Mouse (Mus musculus) ES-Bruce4 (cell line): ENCODE measurements around the gene Arhgap28. TPM values are rescaled to one million over a fixed set of nuclear protein-coding genes. Genes with fewer than 3 reads are reported as not detected.
A peak's percentile ranks its signal among the peaks of the same experiment; 100 is the strongest.

ENCODE experiments used
- H3K27ac ChIP-seq: 2 replicates; pipeline ENCODE4 v1.5.1; 2012; ENCODE audit warnings: low read length, inconsistent platforms; ENCODE audit not compliant: insufficient read depth
- H3K27me3 ChIP-seq: 2 replicates; pipeline ENCODE4 v1.6.1; 2012; ENCODE audit warnings: mild to moderate bottlenecking, low read length, inconsistent platforms; ENCODE audit not compliant: control insufficient read depth, poor library complexity, insufficient read depth, severe bottlenecking
- H3K36me3 ChIP-seq: 2 replicates; pipeline ENCODE4 v1.6.1; 2012; ENCODE audit warnings: inconsistent platforms, mild to moderate bottlenecking, low read length, moderate library complexity; ENCODE audit not compliant: control insufficient read depth, poor library complexity, insufficient read depth, severe bottlenecking
- H3K4me1 ChIP-seq: one replicate; pipeline ENCODE4 v1.8.1; 2011; ENCODE audit warnings: low read length; ENCODE audit not compliant: control insufficient read depth, insufficient read depth
- H3K4me3 ChIP-seq: 2 replicates; pipeline ENCODE4 v1.5.1; 2011; ENCODE audit warnings: low read depth, mild to moderate bottlenecking, low read length
- H3K9ac ChIP-seq: 2 replicates; pipeline ENCODE4 v1.6.1; 2012; ENCODE audit warnings: low read depth, mild to moderate bottlenecking, inconsistent platforms; ENCODE audit not compliant: poor library complexity, severe bottlenecking
- H3K9me3 ChIP-seq: replicated peaks from 2 replicates; pipeline ENCODE4 v1.6.1; 2012; ENCODE audit warnings: mild to moderate bottlenecking, low read length, inconsistent platforms; ENCODE audit not compliant: control insufficient read depth, poor library complexity, insufficient read depth, severe bottlenecking
- CTCF ChIP-seq: IDR thresholded peaks from one replicate; pipeline ENCODE4 v1.8.1; 2011; ENCODE audit warnings: low read depth, low read length
- EP300 ChIP-seq: IDR thresholded peaks from 2 replicates; pipeline ENCODE4 v1.6.1; 2011; ENCODE audit warnings: low read depth, low read length; ENCODE audit not compliant: insufficient read depth
- POLR2A ChIP-seq: IDR thresholded peaks from one replicate; pipeline ENCODE4 v1.8.1; 2011; ENCODE audit warnings: low read length; ENCODE audit not compliant: insufficient read depth
- polyA plus RNA-seq: library from polyadenylated mRNA; stranded (reverse); fragments of >200 nt; gene quantifications from 2 replicates; pipeline ENCODE4 v1.2.4, GENCODE M21; 2011; ENCODE audit warnings: low read depth; ENCODE audit not compliant: missing spikeins, insufficient read depth, insufficient read length

Arhgap28 gene
- polyA plus RNA-seq, 1 experiment = 15.5 TPM

GRCm38 (mm10) chr17:68004581-68005330, 836 bp upstream of the Arhgap28 start:
- peak overlapping the region; percentile 64 for H3K4me3 ChIP-seq
- TF ChIP-seq POLR2A = no peak
- no peak for TF ChIP-seq EP300
- TF ChIP-seq CTCF = no peak
- H3K27ac ChIP-seq = peak overlapping the region; percentile 57
- H3K9ac ChIP-seq = no peak overlapping the region
- no peaks in the 10 kb centered on the region for H3K4me1 ChIP-seq
- no peaks in the 10 kb centered on the region for H3K36me3 ChIP-seq
- 0 out of 2 replicates have a peak, but pooled peaks cover 1% of the 10 kb centered on the region for H3K27me3 ChIP-seq
- 0 out of 2 replicates have a peak, but pooled peaks cover 3% of the 10 kb centered on the region for H3K9me3 ChIP-seq

GRCm38 (mm10) chr17:68002608-68003595, 1.0 kb downstream of the Arhgap28 start:
- 0 out of 2 replicates have a peak, but pooled peaks cover 1% of the 10 kb centered on the region for H3K27me3 ChIP-seq
- H3K9ac ChIP-seq = peak overlapping the region; percentile 62
- H3K4me3 ChIP-seq = peak overlapping the region; percentile 70
- no peaks in the 10 kb centered on the region for H3K9me3 ChIP-seq
- no peak overlapping the region for H3K27ac ChIP-seq
- no peaks in the 10 kb centered on the region for H3K36me3 ChIP-seq
- TF ChIP-seq EP300 = no peak
- no peak for TF ChIP-seq POLR2A
- TF ChIP-seq CTCF = no peak
- H3K4me1 ChIP-seq = no peaks in the 10 kb centered on the region

GRCm38 (mm10) chr17:67999801-68000200, 4.1 kb downstream of the Arhgap28 start:
- Histone ChIP-seq H3K9ac (no peak overlapping the region), H3K9me3 (no peaks in the 10 kb centered on the region), H3K4me3 (no peak overlapping the region), H3K36me3 (no peaks in the 10 kb centered on the region), H3K4me1 (peaks cover 4% of the 10 kb centered on the region), H3K27ac (no peak overlapping the region), H3K27me3 (0 out of 2 replicates have a peak, but pooled peaks cover 1% of the 10 kb centered on the region)
- no peak for TF ChIP-seq POLR2A
- no peak for TF ChIP-seq CTCF
- no peak for TF ChIP-seq EP300

GRCm38 (mm10) chr17:67996769-67997155, 7.2 kb downstream of the Arhgap28 start:
- Histone ChIP-seq H3K27ac (no peak overlapping the region), H3K27me3 (no peaks in the 10 kb centered on the region), H3K9me3 (no peaks in the 10 kb centered on the region), H3K4me3 (no peak overlapping the region), H3K9ac (no peak overlapping the region), H3K4me1 (peaks cover 4% of the 10 kb centered on the region), H3K36me3 (no peaks in the 10 kb centered on the region)
- no peak for TF ChIP-seq CTCF
- TF ChIP-seq POLR2A = no peak
- TF ChIP-seq EP300 = no peak

GRCm38 (mm10) chr17:67996097-67996768, 7.7 kb downstream of the Arhgap28 start:
- Histone ChIP-seq H3K9me3 (no peaks in the 10 kb centered on the region), H3K36me3 (no peaks in the 10 kb centered on the region), H3K4me3 (no peak overlapping the region), H3K27ac (peak overlapping the region; percentile 69; the same call in 1 of the 2 replicates), H3K4me1 (peaks cover 4% of the 10 kb centered on the region), H3K9ac (no peak overlapping the region), H3K27me3 (no peaks in the 10 kb centered on the region)
- TF ChIP-seq EP300 = no peak
- TF ChIP-seq CTCF = no peak
- TF ChIP-seq POLR2A = no peak
